Mouse (Mus musculus) embryonic facial prominence, embryonic 10.5 days (tissue): ENCODE data around the gene Dpysl4. TPM values are rescaled to one million over a fixed set of nuclear protein-coding genes. Genes with fewer than 3 reads are reported as not detected.

Experiments used
- DNase-seq: peaks from one replicate; pipeline ENCODE4 v3.0.0-alpha.2; 2017; ENCODE audit warnings: low spot score
- H3K27ac ChIP-seq: fragments of 300-500 bp; sonication (generic); replicated peaks from 2 replicates; pipeline ENCODE4 v1.5.1; 2016; ENCODE audit warnings: mild to moderate bottlenecking
- H3K27me3 ChIP-seq: fragments of 300-500 bp; sonication (generic); replicated peaks from 2 replicates; pipeline ENCODE4 v1.6.1; 2016; ENCODE audit warnings: low read depth, mild to moderate bottlenecking; ENCODE audit not compliant: poor library complexity, severe bottlenecking
- H3K36me3 ChIP-seq: fragments of 300-500 bp; sonication (generic); replicated peaks from 2 replicates; pipeline ENCODE4 v1.6.1; 2016; ENCODE audit warnings: mild to moderate bottlenecking, moderate library complexity
- H3K4me1 ChIP-seq: fragments of 300-500 bp; sonication (generic); 2 replicates; pipeline ENCODE4 v1.6.1; 2016
- H3K4me3 ChIP-seq: fragments of 300-500 bp; sonication (generic); 2 replicates; pipeline ENCODE4 v1.5.1; 2016; ENCODE audit warnings: mild to moderate bottlenecking, moderate library complexity
- H3K9me3 ChIP-seq: fragments of 300-500 bp; sonication (generic); 2 replicates; pipeline ENCODE4 v1.6.1; 2016; ENCODE audit warnings: mild to moderate bottlenecking
- WGBS: fragments of 180-500 bp; shearing (Covaris S2); methylation state at CpG from one replicate; pipeline ENCODE4 v1.1.7; 2016; 5-methylcytosine and 5-hydroxymethylcytosine counted together
- polyA plus RNA-seq: library from polyadenylated mRNA; unstranded; fragments of >200 nt; fragmentation: Nextera tagmentation; extraction: Ambion mirVana; gene quantifications from 2 replicates; pipeline ENCODE4 v1.2.1, GENCODE M21; 2016

The Dpysl4 gene
- polyA plus RNA-seq, 1 experiment from 2014 or later = 63.8 TPM

- H3K9me3 ChIP-seq = no peaks in the 10 kb centered on the region
- H3K4me1 ChIP-seq = no peaks in the 10 kb centered on the region
- no peaks in the 10 kb centered on the region for H3K27me3 ChIP-seq
- H3K36me3 ChIP-seq = peaks cover 49% of the 10 kb centered on the region
- H3K27ac ChIP-seq = no peak overlapping the region
- 74% methylated on average over 3 of the region's 3 CpGs for WGBS
- DNase-seq = no peak
- no peak overlapping the region for H3K4me3 ChIP-seq
These were observed 16.0 kb downstream of the Dpysl4 start for GRCm38 (mm10) chr7:139101826-139102225.

- H3K27ac ChIP-seq = no peak overlapping the region
- no peaks in the 10 kb centered on the region for H3K27me3 ChIP-seq
- no peaks in the 10 kb centered on the region for H3K4me1 ChIP-seq
- DNase-seq = peak; percentile 27
- no peaks in the 10 kb centered on the region for H3K9me3 ChIP-seq
- H3K4me3 ChIP-seq = no peak overlapping the region
- 66% methylated on average over 10 of the region's 10 CpGs for WGBS
- peaks cover 29% of the 10 kb centered on the region for H3K36me3 ChIP-seq
These were observed 18.2 kb downstream of the Dpysl4 start for GRCm38 (mm10) chr7:139103960-139104381.

- DNase-seq = no peak
- H3K27me3 ChIP-seq = no peaks in the 10 kb centered on the region
- H3K27ac ChIP-seq = no peak overlapping the region
- WGBS = 83% methylated on average over 5 of the region's 5 CpGs
- peaks cover 19% of the 10 kb centered on the region for H3K36me3 ChIP-seq
- H3K4me3 ChIP-seq = no peak overlapping the region
- H3K4me1 ChIP-seq = no peaks in the 10 kb centered on the region
- no peaks in the 10 kb centered on the region for H3K9me3 ChIP-seq
These were observed 19.3 kb downstream of the Dpysl4 start for GRCm38 (mm10) chr7:139105076-139105475.

- no peak overlapping the region for H3K4me3 ChIP-seq
- no peak overlapping the region for H3K27ac ChIP-seq
- H3K27me3 ChIP-seq = no peaks in the 10 kb centered on the region
- H3K9me3 ChIP-seq = no peaks in the 10 kb centered on the region
- no peaks in the 10 kb centered on the region for H3K4me1 ChIP-seq
- peaks cover 12% of the 10 kb centered on the region for H3K36me3 ChIP-seq
- DNase-seq = no peak
- 87% methylated on average over 7 of the region's 7 CpGs for whole genome bisulfite sequencing
These were observed 19.9 kb downstream of the Dpysl4 start for GRCm38 (mm10) chr7:139105705-139106104.

- Histone ChIP-seq H3K36me3 (no peaks in the 10 kb centered on the region), H3K27me3 (no peaks in the 10 kb centered on the region), H3K4me3 (no peak overlapping the region), H3K4me1 (no peaks in the 10 kb centered on the region), H3K27ac (no peak overlapping the region), H3K9me3 (no peaks in the 10 kb centered on the region)
- DNase-seq = no peak
- 83% methylated on average over 9 of the region's 9 CpGs for WGBS
These were observed 22.3 kb downstream of the Dpysl4 start for GRCm38 (mm10) chr7:139107908-139108650.

- peaks cover 10% of the 10 kb centered on the region for H3K27me3 ChIP-seq
- no peak overlapping the region for H3K27ac ChIP-seq
- DNase-seq = peak; percentile 78
- no peaks in the 10 kb centered on the region for H3K4me1 ChIP-seq
- H3K4me3 ChIP-seq = no peak overlapping the region
- no peaks in the 10 kb centered on the region for H3K9me3 ChIP-seq
- no peaks in the 10 kb centered on the region for H3K36me3 ChIP-seq
- 49% methylated on average over 13 of the region's 13 CpGs for WGBS
These were observed 33.5 kb downstream of the Dpysl4 start for GRCm38 (mm10) chr7:139119152-139119774.

- peaks cover 10% of the 10 kb centered on the region for H3K27me3 ChIP-seq
- H3K9me3 ChIP-seq = no peaks in the 10 kb centered on the region
- H3K27ac ChIP-seq = no peak overlapping the region
- no peaks in the 10 kb centered on the region for H3K36me3 ChIP-seq
- H3K4me1 ChIP-seq = no peaks in the 10 kb centered on the region
- 69% methylated on average over 2 of the region's 2 CpGs for WGBS
- H3K4me3 ChIP-seq = no peak overlapping the region
- DNase-seq = no peak
These were observed 34.0 kb downstream of the Dpysl4 start for GRCm38 (mm10) chr7:139119775-139120153.

GRCm38 (mm10) chr7:139125881-139126280 lies 40.1 kb downstream of the Dpysl4 start:
- Histone ChIP-seq H3K4me3 (no peak overlapping the region), H3K36me3 (no peaks in the 10 kb centered on the region), H3K9me3 (no peaks in the 10 kb centered on the region), H3K27me3 (peaks cover 4% of the 10 kb centered on the region; the same call in 1 of the 2 replicates), H3K4me1 (peaks cover 11% of the 10 kb centered on the region), H3K27ac (no peak overlapping the region)
- WGBS = 87% methylated on average over 4 of the region's 4 CpGs
- DNase-seq = no peak

- peaks cover 18% of the 10 kb centered on the region for H3K4me1 ChIP-seq
- no peaks in the 10 kb centered on the region for H3K36me3 ChIP-seq
- DNase-seq = no peak
- peaks cover 4% of the 10 kb centered on the region; the same call in 1 of the 2 replicates for H3K27me3 ChIP-seq
- 86% methylated on average over 7 of the region's 7 CpGs for WGBS
- no peak overlapping the region for H3K27ac ChIP-seq
- H3K4me3 ChIP-seq = no peak overlapping the region
- H3K9me3 ChIP-seq = no peaks in the 10 kb centered on the region
These were observed 40.7 kb downstream of the Dpysl4 start for GRCm38 (mm10) chr7:139126549-139126948.

GRCm38 (mm10) chr7:139128994-139129393 lies 43.2 kb downstream of the Dpysl4 start:
- no peak for DNase-seq

GRCm38 (mm10) chr7:139130361-139130760 lies 44.6 kb downstream of the Dpysl4 start:
- Histone ChIP-seq H3K27ac (no peak overlapping the region), H3K36me3 (no peaks in the 10 kb centered on the region), H3K4me1 (peaks cover 20% of the 10 kb centered on the region), H3K4me3 (no peak overlapping the region), H3K9me3 (no peaks in the 10 kb centered on the region), H3K27me3 (no peaks in the 10 kb centered on the region; the same call in 1 of the 2 replicates)
- no peak for DNase-seq
- WGBS = 58% methylated on average over 6 of the region's 6 CpGs

More at GRCm38 (mm10) chr7:139128994-139129393, 43.2 kb downstream of the Dpysl4 start:
- Histone ChIP-seq H3K9me3 (no peaks in the 10 kb centered on the region), H3K27me3 (no peaks in the 10 kb centered on the region; the same call in 1 of the 2 replicates), H3K27ac (no peak overlapping the region), H3K36me3 (no peaks in the 10 kb centered on the region), H3K4me3 (no peak overlapping the region), H3K4me1 (peaks cover 19% of the 10 kb centered on the region)
- WGBS = 82% methylated on average over 4 of the region's 4 CpGs

- H3K9me3 ChIP-seq = no peaks in the 10 kb centered on the region
- H3K4me1 ChIP-seq = peaks cover 28% of the 10 kb centered on the region
- H3K36me3 ChIP-seq = no peaks in the 10 kb centered on the region
- peak overlapping the region; percentile 57; the same call in 1 of the 2 replicates for H3K27ac ChIP-seq
- no peaks in the 10 kb centered on the region; the same call in 1 of the 2 replicates for H3K27me3 ChIP-seq
- no peak overlapping the region for H3K4me3 ChIP-seq
- no peak for DNase-seq
- WGBS = 71% methylated on average over 8 of the region's 8 CpGs
These were observed 45.7 kb downstream of the Dpysl4 start for GRCm38 (mm10) chr7:139131538-139131937.

- peaks cover 32% of the 10 kb centered on the region for H3K4me1 ChIP-seq
- WGBS = 85% methylated on average over 3 of the region's 3 CpGs
- peaks cover 12% of the 10 kb centered on the region; the same call in 1 of the 2 replicates for H3K27me3 ChIP-seq
- no peak for DNase-seq
- H3K36me3 ChIP-seq = no peaks in the 10 kb centered on the region
- no peak overlapping the region for H3K4me3 ChIP-seq
- no peak overlapping the region for H3K27ac ChIP-seq
- no peaks in the 10 kb centered on the region for H3K9me3 ChIP-seq
These were observed 47.6 kb downstream of the Dpysl4 start for GRCm38 (mm10) chr7:139133446-139133845.
